Mouse (Mus musculus): ENCODE measurements around the gene Slc22a20.

The Slc22a20 gene

DNA sequence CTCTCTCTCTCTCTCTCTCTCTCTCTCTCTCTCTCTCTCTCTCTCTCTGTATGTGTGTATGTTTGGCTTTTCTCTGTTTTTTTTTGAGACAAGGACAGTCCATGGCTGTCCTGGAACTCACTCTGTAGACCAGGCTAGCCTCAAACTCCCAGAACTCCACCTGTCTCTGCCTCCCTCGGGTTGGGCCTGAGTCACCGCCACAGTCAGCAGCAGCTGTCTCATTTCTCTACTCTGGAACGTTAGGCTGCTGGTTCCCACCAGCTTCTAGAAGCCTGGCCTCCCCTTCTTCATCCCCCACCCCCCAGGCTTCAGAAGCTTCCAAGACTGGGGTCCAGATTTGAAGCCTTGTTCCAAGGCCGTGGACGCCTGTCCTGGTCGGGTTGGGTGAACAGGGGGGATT, 3.6 kb upstream of the Slc22a20 start:
- no peak for DNase-seq (ENCODE audit: low spot score)

DNA sequence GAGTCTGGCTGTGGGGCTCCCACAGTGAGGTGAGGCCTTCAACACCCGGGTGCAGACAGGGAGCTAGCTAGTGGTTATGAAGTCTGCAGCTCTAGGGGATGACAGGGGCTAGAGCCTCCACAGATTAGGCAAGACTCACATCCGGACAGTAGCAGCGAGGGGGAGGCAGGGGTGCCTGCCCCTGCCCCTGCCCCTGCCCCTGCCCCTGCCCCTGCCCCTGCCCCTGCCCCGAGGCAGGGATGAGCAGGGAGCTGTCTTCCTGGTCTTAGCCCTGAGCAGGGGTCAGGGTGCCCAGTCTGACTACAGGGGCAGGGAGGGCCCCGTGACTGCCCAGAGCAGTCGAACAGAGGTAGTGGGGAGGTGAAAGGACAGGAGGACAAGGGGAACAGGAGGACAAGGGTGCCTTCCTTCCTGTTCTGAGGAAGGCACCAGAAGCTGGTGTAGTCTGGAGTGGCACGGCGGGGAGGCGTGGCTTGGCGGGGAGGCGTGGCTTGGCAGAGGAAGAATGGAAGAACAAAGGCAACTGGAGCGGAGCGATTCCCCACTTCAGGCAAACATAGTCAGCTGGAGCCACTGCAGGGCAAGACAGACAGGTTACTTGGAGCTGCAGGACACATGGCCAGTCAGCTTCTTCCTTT, 3.0 kb upstream of the Slc22a20 start:
- peak; percentile 46 for DNase-seq (ENCODE audit: low spot score)

DNA sequence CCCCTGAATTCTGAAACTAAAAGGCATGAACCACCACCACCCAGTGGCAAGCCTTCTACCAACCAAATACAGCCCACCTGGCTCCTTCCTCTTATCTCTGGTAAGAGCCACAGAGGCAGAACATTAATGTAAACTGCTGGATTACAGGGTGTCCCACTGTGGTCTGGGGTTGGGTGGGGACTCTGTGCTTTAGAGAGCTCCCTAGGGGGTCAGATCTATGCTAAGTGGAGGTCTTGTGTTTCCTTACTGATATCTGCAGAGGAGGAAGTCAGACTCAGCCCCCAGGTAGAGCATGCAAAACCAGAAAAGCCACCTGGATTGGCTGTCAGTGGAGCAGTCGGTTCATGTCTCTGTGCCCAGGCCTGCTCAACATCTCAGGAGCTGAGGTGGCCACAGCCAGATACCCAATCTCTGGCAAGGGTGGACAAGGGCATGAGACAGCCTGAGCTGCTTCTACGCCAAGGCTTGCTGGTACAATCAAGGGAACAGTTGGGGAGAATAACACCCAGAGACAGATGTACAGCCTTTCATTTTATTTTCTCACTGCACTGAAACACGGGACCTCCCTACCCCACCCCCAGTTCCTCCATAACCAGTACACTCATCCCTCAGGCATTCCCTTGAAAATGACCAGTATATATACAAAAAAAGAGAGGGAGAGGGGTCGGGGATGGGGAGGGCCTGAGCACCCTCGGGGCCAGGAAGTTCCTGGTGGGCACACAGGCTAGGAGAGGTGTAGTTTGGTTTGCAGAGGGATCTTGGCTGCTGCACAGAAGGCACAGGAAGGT, 2.3 kb upstream of the Slc22a20 start:
- DNase-seq (ENCODE audit: low spot score), result no peak

DNA sequence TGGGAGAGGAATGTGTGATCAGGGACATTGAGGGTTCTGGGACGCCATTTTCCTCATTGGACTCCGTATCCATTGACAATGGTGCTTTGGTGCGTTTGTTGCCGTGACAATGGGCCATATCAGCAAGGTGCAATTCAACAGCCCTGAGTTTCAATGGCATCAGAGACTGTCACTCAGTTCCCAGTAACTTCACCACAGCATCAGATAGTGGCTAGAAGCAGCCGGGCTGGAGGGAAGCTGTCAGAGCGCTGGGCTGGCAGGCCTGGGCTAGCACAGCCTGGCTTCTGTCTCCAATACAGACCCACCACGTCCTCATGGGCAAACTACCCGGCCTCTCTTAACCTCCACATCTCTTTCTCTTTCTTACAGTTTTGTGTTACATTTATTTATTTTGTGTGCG, 5.5 kb downstream of the Slc22a20 start:
- no peak for DNase-seq (ENCODE audit: low spot score)

DNA sequence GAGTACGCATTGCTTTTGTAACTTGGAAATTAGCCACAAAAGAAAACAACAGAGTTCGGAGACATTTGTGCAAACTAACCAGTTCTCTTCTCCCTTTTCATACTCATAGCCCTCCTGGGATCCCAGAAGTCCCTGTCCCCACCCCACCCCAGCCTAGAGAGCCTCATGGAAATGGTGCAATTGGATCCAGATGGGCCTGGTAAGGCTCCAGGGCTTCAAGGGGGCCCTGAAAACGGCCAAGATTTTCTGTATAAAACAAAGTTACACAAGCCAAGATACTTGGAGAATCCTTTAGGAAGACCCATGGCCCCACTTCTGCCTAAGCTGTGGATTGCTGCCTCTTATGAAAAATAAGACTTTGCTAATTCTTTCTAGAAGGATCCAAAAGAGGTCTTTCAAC, 8.2 kb downstream of the Slc22a20 start:
- DNase-seq (ENCODE audit: low spot score), result no peak

DNA sequence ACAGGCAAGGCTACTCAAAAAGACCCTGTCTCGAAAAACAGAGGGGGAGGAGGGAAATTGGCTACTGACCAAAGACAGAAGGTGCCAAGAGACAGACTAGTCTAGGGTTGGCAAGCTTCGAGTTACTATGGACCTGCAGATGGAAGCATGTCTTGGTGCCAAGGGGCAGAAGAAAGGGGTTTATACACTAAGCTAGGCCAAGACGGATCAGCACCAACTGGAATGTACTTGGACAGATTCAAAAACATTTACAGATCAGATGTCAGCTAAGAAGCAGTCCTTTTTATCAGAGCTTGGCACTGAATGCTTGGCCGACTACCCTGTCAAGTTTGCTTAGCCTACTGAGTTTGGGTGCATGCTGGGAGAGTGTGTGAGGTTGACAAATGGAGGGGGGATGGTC, 10.3 kb downstream of the Slc22a20 start:
- DNase-seq (ENCODE audit: low spot score), result no peak

DNA sequence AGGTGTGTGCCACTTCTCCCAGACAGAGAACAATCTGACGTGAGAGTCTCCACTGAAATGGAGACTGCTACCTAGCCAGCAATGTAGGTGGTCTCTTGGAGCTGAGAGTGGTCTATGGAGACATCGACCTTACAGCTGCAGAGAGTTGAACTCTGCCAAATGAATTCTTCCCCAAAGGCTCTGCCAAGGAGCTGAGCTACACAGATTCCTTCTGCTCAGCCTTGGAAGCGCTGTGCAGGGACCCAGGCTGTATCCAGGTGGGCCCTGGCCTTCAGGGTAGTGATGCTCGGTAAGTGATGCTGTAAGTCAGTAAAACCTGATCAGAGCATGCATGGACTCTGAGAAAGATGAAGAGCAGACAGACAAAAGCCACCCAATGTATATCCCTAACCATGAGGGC, 10.8 kb downstream of the Slc22a20 start:
- no peak for DNase-seq (ENCODE audit: low spot score)

DNA sequence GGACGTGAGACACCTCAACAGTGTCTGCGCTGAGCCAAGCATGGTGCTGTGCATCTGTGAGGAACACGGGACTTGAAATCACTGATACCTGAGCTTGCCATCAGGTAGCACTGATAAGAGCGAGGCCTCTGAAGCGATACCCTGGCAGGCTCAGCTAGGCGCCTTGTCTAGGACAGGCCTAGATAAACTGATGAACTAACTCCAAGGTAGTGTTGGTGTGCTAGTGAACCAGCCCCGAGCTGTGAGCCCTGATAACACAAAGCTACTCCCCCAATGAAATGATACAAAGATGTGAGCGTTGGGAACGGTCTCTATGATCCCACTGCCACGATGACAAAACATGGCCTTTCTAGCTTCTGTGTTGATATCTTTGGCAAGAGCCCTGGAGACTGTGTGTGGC, 18.3 kb downstream of the Slc22a20 start:
- DNase-seq (ENCODE audit: low spot score), result no peak

DNA sequence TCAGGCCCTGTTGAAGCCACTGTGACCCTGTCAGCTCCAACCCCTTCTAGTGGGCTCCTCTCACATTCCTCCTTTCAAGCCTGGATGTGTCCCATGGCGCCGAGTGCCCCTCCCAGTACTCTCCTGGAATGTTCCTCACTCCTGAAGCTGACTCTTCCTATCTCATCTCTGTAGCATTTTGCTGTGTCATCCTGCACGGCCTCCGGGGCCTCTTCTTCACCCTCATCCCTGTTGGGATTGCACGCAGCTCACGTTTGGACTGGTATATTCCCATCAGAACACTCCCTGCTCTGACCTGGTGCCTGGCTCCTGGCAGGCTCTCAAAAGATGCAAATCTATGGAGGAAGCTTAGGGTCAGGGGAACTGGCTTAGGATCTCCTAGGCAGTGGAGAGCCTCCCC, 19.2 kb downstream of the Slc22a20 start:
- DNase-seq (ENCODE audit: low spot score), result no peak

DNA sequence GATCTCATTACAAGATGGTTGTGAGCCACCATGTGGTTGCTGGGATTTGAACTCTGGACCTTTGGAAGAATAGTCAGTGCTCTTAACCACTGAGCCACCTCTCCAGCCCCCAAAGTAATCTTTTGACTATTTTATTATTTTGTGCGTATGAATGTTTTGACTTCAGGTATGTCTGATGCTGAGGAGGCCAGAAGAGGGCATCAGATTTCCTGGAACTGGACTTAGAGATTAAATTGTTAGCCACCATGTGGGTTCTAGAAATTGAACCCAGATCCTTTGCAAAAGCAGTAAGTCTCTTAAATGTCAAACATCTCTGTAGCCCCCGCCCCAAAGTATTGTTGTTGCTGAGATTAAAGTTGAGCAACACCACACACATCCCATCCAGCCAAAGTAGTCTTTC, 20.0 kb downstream of the Slc22a20 start:
- no peak for DNase-seq (ENCODE audit: low spot score)

DNA sequence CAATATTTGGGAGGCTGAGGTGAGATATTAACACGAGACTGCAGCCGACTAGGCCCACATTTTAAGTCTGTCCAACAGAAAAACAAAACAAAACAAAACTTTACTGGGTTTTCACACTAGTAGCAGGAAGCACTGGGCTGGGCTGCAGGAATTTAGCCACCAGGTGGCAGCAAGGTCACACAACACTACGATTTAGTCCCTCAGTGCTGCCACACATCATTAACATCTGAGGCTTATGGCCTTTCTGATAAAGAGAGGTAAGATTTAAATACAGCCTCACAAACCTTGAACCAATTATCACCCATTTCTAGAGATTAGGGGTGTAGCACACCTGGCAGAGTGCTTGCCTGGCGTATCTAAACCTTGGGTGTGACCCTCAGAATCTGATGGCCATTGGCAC, 20.7 kb downstream of the Slc22a20 start:
- peak; percentile 79 for DNase-seq (ENCODE audit: low spot score)

DNA sequence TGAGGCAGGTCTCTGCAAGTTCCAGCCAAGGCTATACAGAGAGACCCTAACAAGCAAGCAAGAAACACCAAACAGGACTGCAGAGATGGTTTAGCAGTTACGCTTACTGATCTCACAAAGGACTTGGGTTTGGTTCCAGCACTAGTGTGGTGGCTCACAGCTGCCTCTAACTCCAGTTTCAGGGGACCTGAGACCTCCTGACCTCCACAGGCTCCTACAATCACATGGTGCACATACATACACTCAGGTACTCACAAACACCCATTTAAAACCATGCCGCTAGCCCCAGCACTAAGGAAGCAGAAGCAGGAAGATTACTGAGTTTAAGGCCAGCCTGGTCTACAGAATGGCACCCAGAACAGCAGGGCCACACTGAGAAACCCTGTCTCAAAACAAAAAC, 21.1 kb downstream of the Slc22a20 start:
- DNase-seq (ENCODE audit: low spot score), result no peak

DNA sequence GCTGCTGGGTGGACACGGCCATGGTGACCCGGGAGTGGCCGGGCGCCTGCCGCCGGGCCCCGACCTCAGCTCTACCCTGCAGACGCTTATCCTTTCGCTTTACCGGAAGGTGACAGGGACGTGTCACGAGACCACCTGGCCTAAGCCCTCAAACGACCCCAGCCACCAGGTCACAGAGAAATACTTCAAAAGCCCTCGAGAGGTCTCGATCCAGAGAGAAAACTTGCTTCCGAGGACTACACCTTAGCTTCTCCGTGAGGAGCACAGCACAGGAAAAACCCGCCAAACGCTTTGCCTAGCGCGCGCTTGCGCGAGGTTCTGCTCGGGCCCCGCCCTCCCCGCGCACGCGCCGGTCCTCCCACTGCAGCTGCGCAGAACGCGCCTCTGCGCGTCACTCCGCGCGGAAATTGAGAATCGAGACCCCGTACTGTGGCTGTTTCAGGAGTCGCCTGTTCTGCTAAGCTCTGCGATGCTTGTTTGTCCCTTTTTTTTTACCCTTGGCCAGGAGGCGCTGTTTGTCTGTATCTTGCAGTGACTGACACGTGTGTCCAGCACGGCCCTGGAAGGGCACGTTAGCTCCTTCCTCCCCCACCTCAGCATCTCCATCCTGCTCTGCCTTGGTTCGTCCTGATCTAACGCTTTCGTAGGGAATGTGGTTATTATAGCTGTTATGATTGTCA, 21.9 kb downstream of the Slc22a20 start, which contains the start of gene Pola2:
TSS of gene Pola2 (minus strand) at position 320 of the 680 bp plus-strand sequence.
- DNase-seq (ENCODE audit: low spot score), result peak; percentile 89

DNA sequence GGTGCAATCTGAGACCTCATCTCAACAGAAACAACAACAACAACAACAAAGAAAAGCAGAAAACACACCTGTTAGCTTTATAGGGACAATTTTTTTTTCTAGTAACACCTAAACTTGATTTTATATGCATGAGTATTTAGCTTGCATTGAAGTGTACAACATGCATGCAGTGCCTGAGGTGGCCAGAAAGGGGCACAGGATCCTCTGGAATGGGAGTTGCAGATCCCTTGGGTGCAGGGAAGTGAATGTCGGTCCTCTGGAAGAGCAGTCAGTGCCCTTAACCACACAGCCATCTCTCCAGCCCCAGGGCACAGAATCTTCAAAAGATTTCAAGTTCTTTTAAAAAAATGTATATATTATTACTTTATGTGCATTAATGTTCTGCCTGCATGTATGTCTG, 23.3 kb downstream of the Slc22a20 start:
- no peak for DNase-seq (ENCODE audit: low spot score)

DNA sequence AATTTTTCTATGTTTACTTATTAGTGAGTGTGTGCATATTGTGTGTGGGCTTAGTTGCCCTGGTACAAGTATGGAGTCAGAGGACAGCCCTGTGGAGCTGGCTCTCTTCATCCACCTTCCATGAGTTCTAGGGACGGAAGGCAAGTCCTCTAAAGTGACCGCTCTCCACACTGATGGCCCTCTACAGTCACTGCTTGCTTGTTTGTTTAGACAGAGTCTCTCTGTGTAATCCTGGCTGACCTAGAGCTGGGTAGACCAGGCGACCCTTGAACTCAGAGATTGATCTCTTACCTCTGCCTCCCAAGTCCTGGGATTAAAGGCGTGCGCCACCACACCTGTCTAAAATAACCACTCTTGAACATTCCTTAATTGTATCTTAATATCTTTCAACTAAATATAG, 28.6 kb downstream of the Slc22a20 start:
- no peak for DNase-seq (ENCODE audit: low spot score)

DNA sequence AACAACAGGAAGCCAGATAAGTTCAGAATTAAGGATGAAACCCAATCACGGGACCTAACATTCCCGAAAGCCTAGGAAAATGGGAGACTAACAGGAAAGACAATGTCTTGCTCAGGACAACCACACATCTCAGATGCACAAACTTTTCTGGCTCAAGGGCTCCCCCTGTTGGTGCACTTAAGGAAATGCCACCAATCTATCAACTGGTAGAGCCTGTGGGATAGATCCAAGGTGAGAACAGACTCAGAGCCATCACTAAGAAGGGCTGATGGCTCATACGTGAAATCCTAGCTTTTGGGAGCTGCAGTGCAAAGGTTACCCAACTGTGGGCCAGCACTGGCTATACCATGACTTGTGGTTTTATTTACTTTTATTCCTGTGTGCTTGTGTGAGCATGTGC, 29.3 kb downstream of the Slc22a20 start:
- peak; percentile 62 for DNase-seq (ENCODE audit: low spot score)

DNA sequence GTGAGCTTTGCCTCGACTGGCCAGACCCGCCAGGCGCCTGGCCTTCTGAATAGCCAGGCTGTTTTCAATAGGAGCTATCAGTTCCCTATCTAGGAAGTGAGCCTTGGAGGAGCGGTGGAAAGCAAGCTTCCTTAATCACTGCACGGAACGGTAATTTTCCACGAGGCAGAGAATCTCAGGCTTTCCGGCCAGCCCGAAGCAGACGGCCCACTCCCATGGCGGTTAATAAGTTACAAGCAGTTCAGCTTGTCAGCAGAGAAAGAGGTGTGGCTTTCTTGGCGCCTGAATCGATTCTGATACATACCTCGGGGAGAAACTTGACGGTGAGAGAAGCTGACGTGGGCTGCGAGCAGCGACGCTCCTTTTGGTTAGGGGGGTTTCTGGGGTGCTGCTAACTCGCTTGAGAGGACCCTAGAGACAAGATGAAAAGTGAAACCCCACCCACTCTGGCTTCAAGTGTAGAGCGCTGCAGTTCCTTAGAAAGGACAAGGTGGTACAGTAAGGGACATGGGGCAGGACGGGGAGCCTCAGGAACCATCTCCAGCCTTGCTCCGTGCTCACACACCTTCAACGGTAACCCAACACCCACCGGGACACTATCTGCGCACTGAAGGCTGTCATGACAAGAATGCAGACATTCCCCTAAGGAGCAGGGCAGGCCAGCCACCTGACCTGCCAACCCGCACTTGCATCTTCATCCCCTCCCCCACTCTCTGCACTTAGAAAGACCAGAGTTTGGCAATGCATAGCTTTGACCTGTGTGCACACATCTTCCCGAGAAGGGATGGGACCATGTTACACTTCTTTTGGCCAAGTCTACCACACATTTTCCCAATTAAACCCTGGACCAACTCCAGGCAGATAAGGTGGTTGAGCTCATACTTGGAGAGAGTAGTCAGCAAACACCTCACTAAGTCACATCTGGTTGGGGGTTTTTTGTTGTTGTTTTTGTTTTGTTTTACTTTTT, 30.0 kb downstream of the Slc22a20 start:
- no peak for DNase-seq (ENCODE audit: low spot score)

DNA sequence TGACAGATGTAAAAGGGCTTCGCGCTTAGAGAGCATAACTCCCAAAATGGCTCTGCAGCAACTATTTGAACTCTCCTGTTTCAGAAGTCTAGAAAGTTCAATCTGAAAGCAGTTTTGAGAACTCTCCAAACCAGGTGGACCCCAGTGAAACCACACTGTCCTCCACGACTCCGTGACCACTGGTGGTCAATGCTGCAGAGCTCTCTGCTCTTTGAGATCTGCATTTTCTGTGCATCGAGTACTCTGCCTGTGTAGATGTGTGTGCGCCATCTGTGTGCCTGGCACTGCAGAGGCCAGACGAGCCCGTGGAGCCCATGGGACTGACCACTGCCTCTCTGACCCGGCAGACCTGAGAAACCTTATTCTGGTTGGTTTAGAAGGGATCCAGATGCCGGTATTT, 31.0 kb downstream of the Slc22a20 start:
- no peak for DNase-seq (ENCODE audit: low spot score)

DNA sequence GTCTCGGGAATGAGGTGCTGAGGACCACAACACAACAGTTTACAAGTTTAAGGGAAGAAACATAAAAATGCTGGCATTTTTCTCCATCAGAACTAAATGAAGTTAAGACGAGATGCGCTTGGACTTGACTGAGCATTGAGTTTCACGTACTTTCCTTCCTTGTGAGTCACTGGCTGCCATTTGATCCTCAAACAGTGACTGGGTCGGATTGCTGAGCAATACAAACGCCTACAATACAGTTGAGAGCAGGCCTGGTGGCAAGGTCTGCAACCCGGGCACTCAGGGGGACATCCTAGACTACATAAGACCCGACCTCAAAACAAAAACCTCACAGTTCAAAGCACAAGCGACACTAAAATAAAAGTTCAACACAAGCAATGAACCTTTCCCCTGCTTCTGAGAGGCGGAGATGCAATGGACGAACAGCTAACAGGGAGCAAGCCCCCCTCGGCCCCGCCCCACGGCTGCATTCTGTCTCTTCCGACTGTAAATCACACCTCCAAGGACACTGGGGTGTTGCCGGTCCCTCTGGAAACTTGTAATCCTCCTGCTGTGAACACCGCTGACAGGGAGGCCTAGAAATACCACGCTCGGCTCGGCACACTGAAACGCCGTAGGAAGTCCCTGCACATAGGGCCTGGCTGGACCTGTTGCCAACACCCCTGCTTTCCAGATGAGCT, 31.8 kb downstream of the Slc22a20 start:
- no peak for DNase-seq (ENCODE audit: low spot score)

DNA sequence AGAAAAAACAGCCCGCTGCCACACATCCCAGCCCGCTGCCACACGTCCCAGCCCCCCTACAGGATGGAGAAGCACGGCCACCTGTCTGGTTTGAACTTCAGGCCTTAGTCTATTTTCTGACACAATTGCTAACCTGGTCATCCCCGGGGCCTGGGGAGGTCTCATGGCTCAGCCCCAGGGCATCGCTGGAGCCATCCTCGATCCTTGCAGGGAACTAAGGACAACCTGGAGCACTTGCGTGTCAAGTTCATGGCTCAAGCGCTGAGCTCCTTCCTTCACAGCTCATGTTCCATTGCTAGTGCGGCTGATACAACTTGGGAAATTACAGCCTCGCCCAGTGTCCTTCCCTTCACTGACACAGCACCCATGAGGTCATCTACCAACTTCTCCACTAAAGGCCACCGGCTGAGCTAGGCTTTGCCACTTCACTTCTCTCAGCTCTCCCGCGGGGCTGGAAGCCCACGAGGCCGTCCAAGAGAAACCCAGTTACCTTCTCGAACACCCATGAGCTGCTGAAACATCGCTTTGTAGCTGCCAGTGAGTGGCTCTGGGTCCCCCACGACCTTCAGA, 32.7 kb downstream of the Slc22a20 start:
- no peak for DNase-seq (ENCODE audit: low spot score)

DNA sequence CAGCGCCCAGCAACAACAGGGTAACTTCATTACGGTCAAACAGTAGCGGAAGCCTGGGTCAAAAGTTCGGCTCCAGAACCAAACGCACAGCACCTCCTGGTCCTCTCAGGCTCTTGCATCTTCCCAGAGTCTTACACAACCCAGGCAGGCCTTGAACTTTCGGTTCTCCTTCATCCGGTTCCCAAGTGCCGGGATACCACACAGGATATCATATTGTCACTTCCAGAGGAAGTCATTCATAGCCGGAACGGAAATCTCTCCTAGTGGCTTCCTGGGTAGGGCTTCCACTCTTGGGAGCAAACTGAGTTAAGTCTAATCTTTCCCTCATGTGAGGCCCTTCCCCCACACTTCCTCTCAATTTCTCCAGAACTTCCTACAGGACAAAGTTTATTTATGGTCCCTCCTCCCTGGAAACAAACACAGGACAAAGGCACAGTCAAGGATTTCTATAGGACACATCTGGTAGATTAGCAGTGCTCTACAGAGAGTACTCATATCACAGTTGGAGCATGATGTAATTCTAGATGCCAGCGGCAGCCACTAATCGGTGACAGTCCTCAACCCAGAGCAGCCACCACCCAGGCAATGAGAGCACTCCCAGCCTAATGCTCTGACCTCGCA, 33.8 kb downstream of the Slc22a20 start:
- no peak for DNase-seq (ENCODE audit: low spot score)

All from T-cell, adult 2 months (primary cell).